Mouse (Mus musculus): ENCODE measurements around the gene S100a4. TPM values are rescaled to one million over a fixed set of nuclear protein-coding genes. Genes with fewer than 3 reads are reported as not detected.

S100a4 gene
- total and polyA plus RNA-seq, 3 experiments: 0.88 to 20.7 (median 3.1) TPM

- DNase-seq: no peak
These were observed 22.9 kb downstream of the S100a4 start for GRCm38 (mm10) chr3:90626266-90627021.

GRCm38 (mm10) chr3:90627366-90627765, 23.8 kb downstream of the S100a4 start:
- DNase-seq: no peak

- DNase-seq: no peak
These were observed 24.2 kb downstream of the S100a4 start for GRCm38 (mm10) chr3:90627807-90628206.

- DNase-seq: no peak
These were observed 25.7 kb downstream of the S100a4 start for GRCm38 (mm10) chr3:90629298-90629697.

GRCm38 (mm10) chr3:90631984-90632383, 28.4 kb downstream of the S100a4 start:
- DNase-seq: no peak

GRCm38 (mm10) chr3:90638511-90639275, 35.1 kb downstream of the S100a4 start:
- DNase-seq: no peak

GRCm38 (mm10) chr3:90639511-90640154, 36.1 kb downstream of the S100a4 start:
- DNase-seq: peak; percentile 11

GRCm38 (mm10) chr3:90640981-90641380, 37.4 kb downstream of the S100a4 start:
- no peak for DNase-seq

GRCm38 (mm10) chr3:90644220-90644619, 40.6 kb downstream of the S100a4 start:
- peak; percentile 52 for DNase-seq

GRCm38 (mm10) chr3:90647291-90647690, 43.7 kb downstream of the S100a4 start:
- DNase-seq: no peak

GRCm38 (mm10) chr3:90648981-90649380, 45.4 kb downstream of the S100a4 start:
- DNase-seq: no peak

GRCm38 (mm10) chr3:90649832-90650231, 46.3 kb downstream of the S100a4 start:
- DNase-seq: no peak

GRCm38 (mm10) chr3:90652878-90653508, 49.4 kb downstream of the S100a4 start:
- peak; percentile 58 for DNase-seq

GRCm38 (mm10) chr3:90653717-90654116, 50.1 kb downstream of the S100a4 start, which contains the start of gene S100a7a:
Gene S100a7a, plus strand, starts transcription at chr3:90654017.
- no peak for DNase-seq

Other genes starting within 250 kb of the S100a4 start
- 100 to 1,000 TPM in 1 of 2 experiments, 10 to 100 TPM in 1; 66.9 to 196 TPM for gene Slc27a3, start 213.8 kb upstream of the S100a4 start, total RNA-seq (2021)
- gene Slc27a3, start 213.8 kb upstream of the S100a4 start, polyA plus RNA-seq (2012; rRNA removed): 384 and 508 TPM in 2 replicates
- gene Ints3, start 170.1 kb upstream of the S100a4 start, total RNA-seq (2021): 10 to 100 TPM; 81.0 to 90.6 TPM
- gene Ints3, start 170.1 kb upstream of the S100a4 start, polyA plus RNA-seq (2012; rRNA removed): 32.2 and 40.2 TPM in 2 replicates
- gene Npr1, start 137.9 kb upstream of the S100a4 start, total RNA-seq (2021): 100 to 1,000 TPM; 193 to 290 TPM
- 367 and 435 TPM in 2 replicates for gene Npr1, start 137.9 kb upstream of the S100a4 start, polyA plus RNA-seq (2012; rRNA removed)
- gene Ilf2, start 127.6 kb upstream of the S100a4 start, total RNA-seq (2021): 10 to 100 TPM; 52.3 to 54.4 TPM
- gene Ilf2, start 127.6 kb upstream of the S100a4 start, polyA plus RNA-seq (2012; rRNA removed): 8.6 and 10.2 TPM in 2 replicates
- gene Snapin, start 112.7 kb upstream of the S100a4 start, total RNA-seq (2021): 10 to 100 TPM; 72.1 to 73.8 TPM
- gene Snapin, start 112.7 kb upstream of the S100a4 start, polyA plus RNA-seq (2012; rRNA removed): 23.8 and 32.5 TPM in 2 replicates
- 100 to 1,000 TPM; 105 to 110 TPM for gene Chtop, start 94.3 kb upstream of the S100a4 start, total RNA-seq (2021)
- 34.5 and 37.2 TPM in 2 replicates for gene Chtop, start 94.3 kb upstream of the S100a4 start, polyA plus RNA-seq (2012; rRNA removed)
- gene S100a1, start 89.4 kb upstream of the S100a4 start, total RNA-seq (2021): 100 to 1,000 TPM; 199 to 282 TPM
- 81.4 and 98.2 TPM in 2 replicates for gene S100a1, start 89.4 kb upstream of the S100a4 start, polyA plus RNA-seq (2012; rRNA removed)
- gene S100a13, start 89.3 kb upstream of the S100a4 start, total RNA-seq (2021): 10 to 100 TPM; 28.5 to 51.2 TPM
- 19.7 and 26.7 TPM in 2 replicates for gene S100a13, start 89.3 kb upstream of the S100a4 start, polyA plus RNA-seq (2012; rRNA removed)
- gene S100a14, start 76.9 kb upstream of the S100a4 start, total RNA-seq (2021): under 1 TPM in 1 of 2 experiments, not detected in 1; 0.31 TPM
- not detected in 2 replicates for gene S100a14, start 76.9 kb upstream of the S100a4 start, polyA plus RNA-seq (2012; rRNA removed)
- gene S100a16, start 66.5 kb upstream of the S100a4 start, total RNA-seq (2021): 10 to 100 TPM; 63.5 to 70.4 TPM
- 84.6 and 86.1 TPM in 2 replicates for gene S100a16, start 66.5 kb upstream of the S100a4 start, polyA plus RNA-seq (2012; rRNA removed)
- gene S100a3, start 43.2 kb upstream of the S100a4 start, total RNA-seq (2021): under 1 TPM in 1 of 2 experiments, not detected in 1; 0.66 TPM
- 0.46 TPM in 1 of 2 replicates, not detected in the other for gene S100a3, start 43.2 kb upstream of the S100a4 start, polyA plus RNA-seq (2012; rRNA removed)
- gene S100a2, start 13.5 kb upstream of the S100a4 start, total RNA-seq (2021): not detected
- not detected in 2 replicates for gene S100a2, start 13.5 kb upstream of the S100a4 start, polyA plus RNA-seq (2012; rRNA removed)
- not detected for gene Gm42674, start 1.9 kb upstream of the S100a4 start, total RNA-seq (2021)
- not detected in 2 replicates for gene Gm42674, start 1.9 kb upstream of the S100a4 start, polyA plus RNA-seq (2012; rRNA removed)
- not detected for gene S100a5, start 4.8 kb downstream of the S100a4 start, total RNA-seq (2021)
- gene S100a5, start 4.8 kb downstream of the S100a4 start, polyA plus RNA-seq (2012; rRNA removed): not detected in 2 replicates
- gene S100a6, start 9.1 kb downstream of the S100a4 start, total RNA-seq (2021): 100 to 1,000 TPM in 1 of 2 experiments, 10 to 100 TPM in 1; 29.3 to 101 TPM
- gene S100a6, start 9.1 kb downstream of the S100a4 start, polyA plus RNA-seq (2012; rRNA removed): 43.4 and 55.2 TPM in 2 replicates
- gene S100a7a, start 50.2 kb downstream of the S100a4 start, total RNA-seq (2021): under 1 TPM; 0.43 to 0.45 TPM
- gene S100a7a, start 50.2 kb downstream of the S100a4 start, polyA plus RNA-seq (2012; rRNA removed): 0.12 and 0.21 TPM in 2 replicates
- 1 to 10 TPM; 3.2 to 3.6 TPM for gene S100a8, start 65.2 kb downstream of the S100a4 start, total RNA-seq (2021)
- not detected in 2 replicates for gene S100a8, start 65.2 kb downstream of the S100a4 start, polyA plus RNA-seq (2012; rRNA removed)
- gene S100a9, start 92.0 kb downstream of the S100a4 start, total RNA-seq (2021): 1 to 10 TPM; 2.7 to 3.9 TPM
- not detected in 2 replicates for gene S100a9, start 92.0 kb downstream of the S100a4 start, polyA plus RNA-seq (2012; rRNA removed)
- not detected for gene Pglyrp4, start 123.1 kb downstream of the S100a4 start, total RNA-seq (2021)
- gene Pglyrp4, start 123.1 kb downstream of the S100a4 start, polyA plus RNA-seq (2012; rRNA removed): not detected in 2 replicates
- gene Gm5849, start 174.1 kb downstream of the S100a4 start, total RNA-seq (2021): not detected
- not detected in 2 replicates for gene Gm5849, start 174.1 kb downstream of the S100a4 start, polyA plus RNA-seq (2012; rRNA removed)